Mouse (Mus musculus) small intestine, adult 2 months (tissue): ENCODE results near the gene Rph3a. TPM values are rescaled to one million over a fixed set of nuclear protein-coding genes. Genes with fewer than 3 reads are reported as not detected.
A peak's percentile ranks its signal among the peaks of the same experiment; 100 is the strongest.

ENCODE experiments used
- H3K27ac ChIP-seq: fragments of 200-500 bp; 2 replicates; pipeline ENCODE4 v1.5.1; 2012; ENCODE audit warnings: low read depth, low read length, control low read depth, inconsistent platforms; ENCODE audit not compliant: insufficient read depth
- H3K27me3 ChIP-seq: fragments of 200-500 bp; 2 replicates; pipeline ENCODE4 v1.6.1; 2012; ENCODE audit warnings: mild to moderate bottlenecking, moderate library complexity, low read length, inconsistent platforms; ENCODE audit not compliant: control insufficient read depth, insufficient read depth
- H3K36me3 ChIP-seq: fragments of 200-500 bp; 2 replicates; pipeline ENCODE4 v1.6.1; 2012; ENCODE audit warnings: mild to moderate bottlenecking, low read length, control low read depth, inconsistent platforms; ENCODE audit not compliant: control insufficient read depth, insufficient read depth
- H3K4me1 ChIP-seq: fragments of 200-500 bp; 2 replicates; pipeline ENCODE4 v1.6.1; 2012; ENCODE audit warnings: low read length, inconsistent platforms, mixed read lengths; ENCODE audit not compliant: control insufficient read depth, insufficient read depth, insufficient read length
- H3K4me3 ChIP-seq: fragments of 200-500 bp; 2 replicates; pipeline ENCODE4 v1.5.1; 2012; ENCODE audit warnings: low read depth, mild to moderate bottlenecking, control low read depth, inconsistent platforms, low read length, moderate library complexity
- CTCF ChIP-seq: fragments of 200-500 bp; IDR thresholded peaks from 2 replicates; pipeline ENCODE4 v1.5.1; 2012; ENCODE audit warnings: low read depth, mild to moderate bottlenecking, control low read depth, inconsistent platforms, low read length, moderate library complexity, mixed read lengths; ENCODE audit not compliant: insufficient replicate concordance, insufficient read length; ENCODE audit errors: extremely low read depth
- POLR2A ChIP-seq: fragments of 200-500 bp; IDR thresholded peaks from 2 replicates; pipeline ENCODE4 v1.6.1; 2012; ENCODE audit warnings: low read depth, mild to moderate bottlenecking, control low read depth, inconsistent platforms, low read length, moderate library complexity
- WGBS: fragments of 180-500 bp; shearing (Covaris S2); methylation state at CpG from one replicate; pipeline ENCODE4 v1.1.7; 2018; 5-methylcytosine and 5-hydroxymethylcytosine counted together
- polyA plus RNA-seq: library from polyadenylated mRNA; depleted of rRNA; stranded (reverse); fragments of >200 nt; gene quantifications from 2 replicates; pipeline ENCODE4 v1.2.3, GENCODE M21; 2012

The Rph3a gene
- polyA plus RNA-seq, 1 experiment: 0.35 TPM

DNA sequence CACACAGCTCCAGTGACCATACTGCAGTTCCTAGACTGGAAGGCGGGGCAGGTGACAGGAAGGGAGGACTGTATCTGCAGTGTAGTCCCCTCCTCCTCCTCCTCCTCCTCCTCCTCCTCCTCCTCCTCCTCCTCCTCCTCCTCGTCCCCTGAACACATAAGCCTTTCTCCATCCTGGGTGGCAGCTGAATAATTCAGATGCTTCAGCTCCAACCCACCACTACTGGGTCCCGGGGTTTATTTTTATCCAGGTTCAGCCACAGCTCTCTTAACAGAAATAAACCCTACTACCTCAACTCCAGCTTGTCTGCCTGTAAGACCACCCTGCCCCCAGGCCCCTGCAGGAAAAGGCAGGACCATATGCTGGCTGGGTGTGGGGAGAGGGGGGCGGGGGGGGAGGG is 3.7 kb downstream of the Rph3a start:
- TF ChIP-seq CTCF: no peak
- no peak for TF ChIP-seq POLR2A
- Histone ChIP-seq H3K4me1 (no peaks in the 10 kb centered on the region), H3K36me3 (no peaks in the 10 kb centered on the region), H3K27me3 (no peaks in the 10 kb centered on the region; the same call in 1 of the 2 replicates), H3K4me3 (no peak overlapping the region), H3K27ac (no peak overlapping the region)
- 56% methylated on average over 3 of the region's 4 CpGs for WGBS

DNA sequence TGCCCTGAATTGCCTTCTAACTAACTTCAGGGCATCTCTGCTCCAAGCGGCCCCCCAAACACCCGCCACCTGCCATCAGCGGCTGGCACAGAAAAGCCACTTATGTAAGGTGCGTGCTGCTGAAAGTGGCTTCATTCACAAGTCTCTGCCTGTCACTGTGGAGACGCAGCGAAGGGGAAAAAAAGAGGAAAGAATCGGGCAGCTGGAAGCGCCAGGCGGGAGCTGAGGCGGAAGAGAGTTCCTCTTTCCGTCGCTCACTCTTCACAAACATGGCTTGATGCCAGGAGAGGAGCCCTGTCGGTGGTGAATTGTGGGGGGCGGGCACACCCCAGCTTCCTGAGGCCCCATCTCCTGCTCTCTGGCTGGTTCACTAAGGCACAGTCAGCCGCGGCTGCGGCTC is 6.1 kb downstream of the Rph3a start:
- WGBS: 37% methylated on average over 17 of the region's 17 CpGs
- Histone ChIP-seq H3K27ac (no peak overlapping the region), H3K4me1 (no peaks in the 10 kb centered on the region), H3K27me3 (no peaks in the 10 kb centered on the region), H3K4me3 (no peak overlapping the region), H3K36me3 (no peaks in the 10 kb centered on the region)
- TF ChIP-seq CTCF: no peak
- no peak for TF ChIP-seq POLR2A

DNA sequence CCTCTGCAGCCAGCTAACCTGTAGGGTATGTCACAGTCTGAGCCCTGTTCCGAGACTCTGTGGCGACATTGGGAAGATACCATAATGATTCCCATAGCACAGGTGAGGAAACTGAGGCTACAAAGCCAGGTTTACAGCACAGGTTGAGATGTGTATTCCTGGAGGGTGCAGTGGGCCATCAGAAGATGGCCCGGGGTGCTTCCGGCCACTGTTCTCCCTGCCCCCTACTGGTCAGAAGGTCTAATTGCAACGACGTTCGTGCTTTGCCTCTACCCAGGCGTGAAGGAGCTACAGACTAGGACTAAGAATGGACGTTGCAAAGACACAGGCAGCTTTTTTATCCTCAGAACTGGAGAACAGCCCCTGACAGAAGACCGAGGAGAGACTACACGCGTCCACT is 10.3 kb downstream of the Rph3a start:
- 30% methylated on average over 12 of the region's 12 CpGs for WGBS
- TF ChIP-seq POLR2A (no peak), CTCF (peak; percentile 60; the same call in 1 of the 2 replicates)
- no peaks in the 10 kb centered on the region for H3K36me3 ChIP-seq
- H3K27ac ChIP-seq: no peak overlapping the region
- no peak overlapping the region for H3K4me3 ChIP-seq
- no peaks in the 10 kb centered on the region for H3K27me3 ChIP-seq
- H3K4me1 ChIP-seq: no peaks in the 10 kb centered on the region

DNA sequence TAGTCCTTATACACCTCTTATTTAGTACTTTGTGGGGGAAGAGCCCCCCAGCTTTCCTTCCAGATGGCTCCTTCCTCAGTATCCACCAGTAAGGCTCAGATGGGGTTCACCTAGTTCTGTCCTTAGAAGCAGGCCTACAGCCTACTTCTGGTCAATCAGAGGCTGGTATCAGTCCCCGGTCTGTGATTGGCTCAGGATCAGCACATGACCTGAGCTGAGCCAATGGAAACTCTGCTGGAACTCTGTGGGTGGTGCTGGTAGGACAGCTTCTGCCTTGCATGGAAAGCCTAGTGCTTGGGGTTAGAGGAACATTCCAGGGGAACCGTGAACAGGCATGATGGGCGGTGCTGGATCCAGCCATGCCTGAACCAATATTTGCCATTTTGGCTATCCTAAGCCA is 21.5 kb downstream of the Rph3a start:
- Histone ChIP-seq H3K36me3 (no peaks in the 10 kb centered on the region), H3K4me3 (no peak overlapping the region), H3K27ac (no peak overlapping the region), H3K4me1 (no peaks in the 10 kb centered on the region), H3K27me3 (no peaks in the 10 kb centered on the region)
- TF ChIP-seq CTCF (no peak), POLR2A (no peak)
- WGBS: 90% methylated on average over 3 of the region's 3 CpGs

DNA sequence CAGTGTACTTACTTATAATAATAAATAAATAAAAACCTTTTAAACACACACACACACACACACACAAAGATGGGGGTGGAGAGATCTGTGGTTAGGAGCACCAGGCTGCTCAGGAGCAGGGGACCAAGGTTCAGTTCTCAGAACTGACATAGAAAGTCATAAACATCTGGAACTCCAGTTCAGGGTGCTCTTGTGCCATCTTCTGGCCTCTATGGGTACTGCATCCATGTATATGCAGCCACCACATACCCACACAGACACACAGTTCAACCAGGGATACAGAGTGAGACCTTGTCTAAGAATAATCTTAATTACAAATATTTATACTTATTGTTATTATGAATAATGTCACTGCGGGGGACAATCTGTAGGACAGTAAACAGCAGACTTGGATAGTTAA is 26.9 kb downstream of the Rph3a start:
- Histone ChIP-seq H3K4me1 (no peaks in the 10 kb centered on the region), H3K4me3 (no peak overlapping the region), H3K36me3 (no peaks in the 10 kb centered on the region), H3K27me3 (no peaks in the 10 kb centered on the region), H3K27ac (no peak overlapping the region)
- WGBS: 83% methylated on average over 1 of the region's 1 CpGs
- TF ChIP-seq POLR2A (no peak), CTCF (peak; percentile 29; the same call in 1 of the 2 replicates)

DNA sequence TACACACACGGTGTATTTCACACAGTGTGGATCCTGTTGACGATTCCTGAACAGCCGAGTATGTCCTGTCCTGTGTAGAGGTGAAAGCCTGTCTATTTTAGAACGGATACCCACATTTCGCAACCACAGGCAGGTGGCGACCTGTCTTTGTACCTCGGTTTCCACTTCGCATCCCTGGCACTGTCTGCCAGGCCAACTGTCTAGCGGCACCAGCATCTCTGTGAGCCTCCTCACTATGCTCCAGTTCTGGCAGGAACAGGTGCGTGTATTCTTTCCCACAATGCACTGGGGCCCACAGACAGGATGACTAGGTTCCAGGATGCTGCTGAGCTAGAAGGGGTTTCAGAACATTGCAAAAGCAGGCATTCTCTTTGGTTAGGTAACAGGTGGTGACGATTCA is 28.7 kb downstream of the Rph3a start:
- H3K27me3 ChIP-seq: no peaks in the 10 kb centered on the region
- no peak overlapping the region for H3K4me3 ChIP-seq
- WGBS: 94% methylated on average over 11 of the region's 11 CpGs
- no peak overlapping the region for H3K27ac ChIP-seq
- TF ChIP-seq POLR2A (no peak), CTCF (no peak)
- H3K36me3 ChIP-seq: no peaks in the 10 kb centered on the region
- H3K4me1 ChIP-seq: no peaks in the 10 kb centered on the region

DNA sequence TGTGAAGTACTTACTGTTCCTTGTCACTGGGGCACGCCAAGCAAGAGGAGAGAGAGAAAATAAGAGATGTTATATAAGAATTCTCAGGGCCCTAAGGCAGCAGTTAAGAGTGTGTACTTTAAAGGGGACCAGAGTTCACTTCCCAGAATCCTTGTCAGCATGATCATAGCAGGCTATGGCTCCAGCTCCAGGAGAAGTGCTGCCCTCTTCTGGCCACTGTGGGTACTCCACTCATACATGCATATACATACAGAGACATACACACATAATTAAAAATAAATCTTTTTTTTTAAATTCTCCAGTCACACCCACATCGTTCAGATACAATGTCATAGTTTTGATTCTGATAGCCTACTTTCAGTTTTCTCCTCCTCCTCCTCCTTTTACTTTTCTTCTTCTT is 29.8 kb downstream of the Rph3a start:
- Histone ChIP-seq H3K27me3 (no peaks in the 10 kb centered on the region), H3K4me1 (no peaks in the 10 kb centered on the region), H3K27ac (no peak overlapping the region), H3K4me3 (no peak overlapping the region), H3K36me3 (no peaks in the 10 kb centered on the region)
- TF ChIP-seq POLR2A (no peak), CTCF (peak; percentile 27; the same call in 1 of the 2 replicates)
- 85% methylated on average over 2 of the region's 2 CpGs for WGBS

DNA sequence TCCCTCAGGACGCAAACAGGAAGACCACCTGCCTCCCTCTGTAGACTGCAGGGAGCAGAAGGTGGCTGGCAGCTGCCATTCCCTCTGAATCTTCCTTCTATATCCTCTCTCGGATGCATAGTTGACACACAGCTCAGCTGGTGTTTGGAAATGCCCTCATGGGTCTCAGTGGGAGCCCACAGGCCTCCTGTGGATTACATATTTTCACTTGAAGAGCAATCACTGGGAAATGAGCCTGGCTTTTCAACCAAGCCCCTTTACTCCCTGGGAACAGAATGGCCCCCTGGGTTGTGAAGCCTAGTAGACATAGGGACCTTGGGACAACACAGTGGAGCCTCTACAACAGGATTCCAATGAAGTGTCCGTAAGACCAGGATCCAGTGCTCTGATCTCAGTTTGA is 33.8 kb downstream of the Rph3a start:
- H3K4me1 ChIP-seq: no peaks in the 10 kb centered on the region
- H3K27me3 ChIP-seq: no peaks in the 10 kb centered on the region
- H3K36me3 ChIP-seq: no peaks in the 10 kb centered on the region
- no peak overlapping the region for H3K27ac ChIP-seq
- H3K4me3 ChIP-seq: no peak overlapping the region
- 39% methylated on average over 3 of the region's 3 CpGs for WGBS
- TF ChIP-seq CTCF: no peak
